Mouse (Mus musculus): ENCODE measurements around the gene Fam120a. TPM values are rescaled to one million over a fixed set of nuclear protein-coding genes. Genes with fewer than 3 reads are reported as not detected.

Fam120a gene
- total RNA-seq, 2 experiments from 2014 or later: 112 to 113 TPM

DNA sequence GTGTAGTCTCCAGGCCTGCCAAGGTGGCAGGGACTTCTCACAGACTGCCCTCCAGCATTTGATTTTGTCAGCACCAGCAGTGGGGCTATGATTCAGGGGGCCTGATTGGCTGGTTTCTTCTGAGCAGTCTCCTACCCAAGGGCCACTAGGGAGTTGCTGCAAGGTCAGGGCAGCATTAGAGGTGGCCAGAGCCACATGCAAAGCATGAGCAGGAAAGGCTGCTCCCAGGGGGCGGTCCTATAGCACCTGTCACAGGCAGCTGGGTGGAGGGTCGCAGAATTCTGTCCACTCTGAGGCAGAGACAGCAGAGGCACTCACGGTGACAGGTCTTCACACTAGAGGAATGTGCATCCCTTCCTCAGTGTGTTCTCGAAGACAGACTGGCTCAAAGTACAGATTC is 109.0 kb downstream of the Fam120a start:
- no peak for DNase-seq (ENCODE audit: low spot score in 2 of 2)

DNA sequence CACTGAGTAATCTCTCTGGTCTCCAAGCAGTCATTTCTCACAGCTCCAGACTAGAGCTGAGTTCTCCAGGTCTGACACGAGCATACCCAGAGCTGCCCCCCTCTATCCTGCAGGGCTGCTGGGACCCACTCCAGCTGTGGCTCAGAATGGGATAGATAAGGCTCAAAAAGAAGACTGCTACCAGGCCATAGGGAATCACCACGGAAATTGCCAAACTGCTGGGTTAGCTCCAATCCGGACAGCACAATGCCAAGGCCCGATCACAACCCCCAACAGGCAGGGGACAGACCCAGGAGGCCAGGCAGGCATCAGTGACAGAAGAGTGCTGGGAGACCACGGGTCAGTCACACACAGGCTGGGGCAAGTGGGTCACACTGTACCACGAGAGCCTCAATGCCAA is 109.8 kb downstream of the Fam120a start:
- no peak for DNase-seq (ENCODE audit: low spot score in 2 of 2)

DNA sequence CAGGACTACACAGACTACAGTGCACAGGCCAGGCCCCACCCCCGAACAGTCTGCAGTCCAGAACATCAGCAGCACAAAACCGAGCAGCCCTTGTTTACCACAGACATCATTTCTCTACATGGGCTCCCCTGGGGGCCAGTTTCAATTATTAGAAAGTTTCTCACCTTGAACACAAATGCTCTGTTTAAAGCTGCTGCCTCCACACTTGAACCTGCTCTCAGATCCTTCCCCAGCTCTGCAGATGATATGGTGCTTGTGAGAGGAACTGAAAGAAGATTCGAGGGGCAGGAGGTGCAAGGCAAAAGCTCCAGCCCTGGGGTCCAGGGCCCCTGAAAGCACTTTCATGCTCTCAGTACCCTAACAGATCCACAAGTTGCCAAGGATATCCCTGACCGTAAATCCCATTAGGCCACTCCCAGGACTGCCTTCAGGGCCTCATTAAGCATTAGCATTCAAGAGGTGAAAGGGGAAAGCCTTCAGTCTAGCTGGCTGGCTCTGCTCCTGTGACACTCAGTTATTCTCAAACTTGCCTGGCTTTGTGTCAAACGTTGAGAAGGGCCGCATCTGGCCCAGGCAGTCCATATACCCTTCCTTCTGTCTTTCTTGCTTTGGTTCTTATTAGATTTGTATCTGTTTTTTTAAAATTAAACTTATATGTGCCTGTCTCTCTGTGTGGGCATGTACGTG is 110.4 kb downstream of the Fam120a start:
- no peak for DNase-seq (ENCODE audit: low spot score in 2 of 2)

DNA sequence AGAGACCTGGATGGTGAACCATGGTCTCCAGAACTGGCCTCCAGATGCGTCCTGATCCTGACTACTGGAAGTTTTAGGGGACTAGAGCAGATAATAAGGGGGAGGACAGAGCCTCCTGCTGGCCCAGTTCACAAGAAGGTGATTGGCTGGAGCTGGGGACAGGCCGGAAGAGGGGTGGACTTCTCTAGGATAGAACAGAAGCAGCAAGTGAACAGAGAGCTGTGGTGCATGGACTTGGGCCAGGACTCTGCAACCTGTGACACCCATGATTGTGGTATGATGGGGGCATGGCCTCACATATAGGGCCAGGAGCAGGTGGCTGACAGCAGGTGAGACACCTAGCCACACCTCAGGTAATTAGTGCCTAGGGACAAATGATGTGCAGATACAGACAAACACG is 113.9 kb downstream of the Fam120a start:
- no peak for DNase-seq (ENCODE audit: low spot score in 2 of 2)

DNA sequence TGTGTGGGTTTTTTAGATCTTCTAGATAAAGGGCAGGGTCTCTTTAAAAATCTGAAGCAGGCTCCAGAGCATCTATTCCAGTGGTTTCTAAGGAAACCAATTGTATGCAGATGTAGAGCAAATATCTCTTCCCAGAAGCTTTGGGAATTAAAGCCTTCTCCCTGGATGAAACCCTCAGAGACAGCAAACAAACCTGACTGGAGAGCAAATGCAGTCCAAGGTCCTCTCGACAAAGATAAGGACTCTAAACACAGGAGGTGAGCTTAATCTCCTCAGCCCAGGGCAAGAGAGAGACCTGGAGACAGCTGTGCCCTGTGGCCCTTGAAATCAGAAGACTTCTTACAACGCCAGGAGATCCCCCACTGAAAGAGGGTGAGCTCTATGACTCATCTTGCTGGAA is 114.3 kb downstream of the Fam120a start:
- no peak for DNase-seq (ENCODE audit: low spot score in 2 of 2)

DNA sequence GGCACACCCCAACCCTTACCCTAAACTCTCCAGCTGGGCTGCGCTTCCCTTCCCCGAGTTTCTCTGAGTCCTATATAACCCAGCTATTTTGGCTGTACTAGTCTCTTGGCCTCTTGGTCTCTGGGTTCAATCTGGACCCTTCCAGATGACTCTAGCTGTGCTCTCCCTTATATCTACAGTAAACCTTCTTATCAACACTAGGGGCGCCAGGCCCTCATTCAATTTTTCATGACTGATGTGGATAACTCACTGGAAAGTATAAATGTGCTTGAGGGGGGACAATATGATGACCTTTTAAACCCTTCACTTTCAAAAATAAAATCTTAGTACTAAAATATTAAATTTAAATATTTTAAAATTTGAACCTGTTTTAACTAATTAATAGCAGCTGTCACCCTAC is 115.0 kb downstream of the Fam120a start:
- DNase-seq (ENCODE audit: low spot score in 2 of 2): no peak

DNA sequence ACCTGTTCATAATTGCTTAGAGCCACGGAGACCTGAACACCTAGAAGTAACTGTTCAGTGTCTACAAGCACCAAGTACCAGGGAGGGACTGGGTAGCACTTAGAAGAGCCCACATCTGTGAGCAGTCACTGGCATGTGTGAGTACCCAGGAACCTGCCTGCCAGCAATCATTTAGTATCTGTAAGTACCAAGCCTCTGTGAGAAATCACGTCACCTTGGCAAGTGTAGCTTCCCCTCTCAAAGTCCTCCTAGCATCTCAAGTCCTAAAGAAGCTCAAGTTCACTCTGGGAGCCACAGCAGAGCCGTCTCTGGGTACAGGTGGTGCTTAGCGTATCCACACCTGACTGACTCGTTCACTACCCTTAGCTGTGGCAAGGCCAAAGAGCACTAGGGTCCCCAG is 116.1 kb downstream of the Fam120a start:
- no peak for DNase-seq (ENCODE audit: low spot score in 2 of 2)

DNA sequence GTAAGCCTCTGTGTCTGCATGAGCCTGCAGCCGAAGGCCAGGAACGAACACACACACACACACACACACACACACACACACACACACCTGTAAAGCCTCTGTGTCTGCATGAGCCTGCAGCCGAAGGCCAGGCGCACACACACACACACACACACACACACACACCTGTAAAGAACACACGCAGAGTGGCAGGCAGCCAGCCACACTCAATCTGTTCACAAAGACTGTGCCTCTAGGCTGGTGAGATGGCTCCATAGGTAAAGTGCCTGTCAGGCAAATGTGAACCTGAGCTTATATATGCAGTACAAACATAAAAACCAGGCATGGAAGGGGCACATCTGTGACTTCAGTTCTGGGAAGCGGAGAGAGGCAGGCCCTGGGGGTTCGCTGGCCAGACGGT is 117.0 kb downstream of the Fam120a start:
- DNase-seq (ENCODE audit: low spot score in 2 of 2): no peak

DNA sequence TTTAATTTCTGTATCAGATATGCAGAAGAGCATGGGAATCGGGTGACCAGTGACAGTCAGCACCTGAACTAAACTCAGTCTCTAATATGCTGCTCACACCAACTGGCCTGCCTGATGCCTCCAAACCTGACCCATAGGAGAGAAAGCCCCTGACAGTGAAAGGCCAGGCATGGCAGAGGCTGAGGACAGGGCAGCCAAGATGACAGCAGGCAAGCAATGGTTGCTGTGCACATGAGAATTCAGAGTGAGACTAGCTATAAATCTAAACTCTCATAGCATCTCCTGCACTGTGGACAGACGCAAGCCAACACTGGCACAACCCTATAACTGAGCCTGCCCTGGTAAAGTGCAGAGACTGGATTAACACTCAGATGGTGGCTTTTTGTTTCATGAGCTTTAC is 117.5 kb downstream of the Fam120a start:
- no peak for DNase-seq (ENCODE audit: low spot score in 2 of 2)

DNA sequence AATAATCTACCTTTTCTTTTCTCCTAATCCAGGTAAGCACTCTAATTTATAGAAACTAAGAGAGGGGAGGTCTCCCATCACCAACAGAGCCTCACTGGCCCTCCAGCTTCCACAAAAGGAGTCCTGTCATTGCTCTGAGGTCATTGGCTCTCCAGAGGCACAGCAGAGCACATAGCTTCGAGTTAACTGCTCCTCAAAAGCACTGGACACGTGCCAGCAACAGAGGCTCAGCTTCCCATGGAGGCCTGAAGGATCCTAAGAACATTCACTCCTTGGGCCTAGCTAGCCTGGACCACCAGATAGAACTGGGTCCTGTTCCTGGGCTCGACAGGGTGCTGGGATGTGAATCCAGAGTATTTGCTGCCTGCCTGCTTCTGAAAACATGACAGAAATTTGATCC is 118.7 kb downstream of the Fam120a start:
- DNase-seq (ENCODE audit: low spot score in 2 of 2): no peak

DNA sequence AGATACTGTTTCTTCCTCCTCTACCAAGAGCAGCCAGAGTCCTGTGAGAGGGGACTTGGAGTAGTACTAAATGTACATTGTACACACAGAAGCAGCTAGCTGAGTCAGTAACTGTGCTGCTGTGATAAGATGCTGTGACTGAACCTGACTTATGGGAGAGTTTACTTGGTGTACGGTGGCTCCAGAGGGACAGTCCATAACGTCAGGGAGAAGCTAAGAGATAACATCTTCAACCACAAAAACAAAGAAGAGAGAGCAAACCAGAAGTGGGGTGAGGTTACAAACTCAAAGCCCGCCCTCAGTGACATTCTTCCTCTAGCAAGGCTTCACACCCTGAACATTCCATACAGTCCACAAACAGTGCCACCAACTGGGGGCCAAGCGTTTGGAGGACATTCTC is 122.5 kb downstream of the Fam120a start:
- no peak for DNase-seq (ENCODE audit: low spot score in 2 of 2)

DNA sequence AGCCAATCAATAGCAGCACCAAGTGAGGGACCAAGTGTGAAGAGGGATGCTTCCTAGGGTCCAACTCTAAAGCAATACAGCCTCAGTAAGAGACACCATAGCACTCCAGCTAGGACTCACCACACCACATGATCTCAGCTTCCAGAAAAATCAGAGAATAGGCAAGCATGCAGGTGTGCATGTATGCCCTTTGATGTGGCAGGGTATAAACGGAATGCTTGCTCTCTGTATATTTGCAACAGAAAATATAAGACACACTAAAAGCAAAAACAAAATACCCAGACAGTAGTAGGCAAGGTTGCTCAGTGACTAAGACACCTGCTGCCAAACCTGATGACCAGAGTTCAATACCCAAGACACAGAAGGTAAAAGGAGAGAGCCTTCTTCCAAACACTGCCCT is 124.3 kb downstream of the Fam120a start:
- no peak for DNase-seq (ENCODE audit: low spot score in 2 of 2)

DNA sequence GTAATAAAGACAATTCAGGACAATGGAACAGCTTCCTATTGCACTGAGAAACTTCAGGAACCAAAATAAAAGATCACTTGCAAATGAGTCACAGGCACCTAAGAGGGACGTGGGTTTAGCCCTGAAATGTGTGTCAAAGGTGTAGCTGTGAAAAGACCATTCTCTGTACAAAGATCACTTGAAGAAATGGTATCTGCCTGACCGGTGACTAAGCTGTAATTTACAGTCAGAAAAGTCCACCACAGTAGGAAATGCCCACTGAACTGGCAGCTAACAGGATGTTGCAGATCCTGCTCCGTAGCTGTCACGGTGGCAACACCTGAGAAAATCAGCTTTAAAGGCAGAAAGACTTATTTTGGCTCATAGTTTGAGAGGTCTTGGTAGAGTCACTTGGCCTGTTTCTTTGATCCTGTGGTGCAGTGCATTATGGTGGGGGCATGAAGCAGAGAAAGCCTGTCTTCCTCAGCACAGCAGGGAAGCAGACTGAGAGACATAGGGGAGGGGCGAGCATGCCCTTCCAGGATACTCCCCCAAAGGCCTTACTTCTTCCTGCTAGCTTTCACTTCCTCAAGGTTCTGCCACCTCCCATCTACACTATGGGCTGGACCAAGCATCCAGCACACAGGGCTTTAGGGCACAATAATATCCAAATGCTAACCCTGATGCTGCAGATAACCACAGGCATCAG is 125.8 kb downstream of the Fam120a start:
- no peak for DNase-seq (ENCODE audit: low spot score in 2 of 2)

DNA sequence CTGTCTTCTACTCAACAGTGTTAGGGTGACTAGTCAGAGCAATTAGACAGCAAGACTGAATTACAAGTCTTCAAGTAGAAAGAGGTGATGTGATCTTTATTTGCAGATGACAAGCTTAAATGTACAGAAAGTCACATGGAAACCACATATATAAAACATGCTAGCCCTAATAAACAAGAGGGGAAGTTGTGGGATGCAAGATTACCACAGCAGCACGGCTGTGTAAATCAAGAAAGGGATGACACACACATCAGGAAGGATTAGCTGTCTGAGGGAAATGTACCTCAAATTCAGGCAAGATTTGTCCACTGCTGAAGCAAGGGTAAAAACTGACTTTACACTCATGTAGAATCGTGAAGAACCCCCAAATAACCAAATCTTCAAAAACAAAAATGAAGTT is 129.5 kb downstream of the Fam120a start:
- DNase-seq (ENCODE audit: low spot score in 2 of 2): no peak

DNA sequence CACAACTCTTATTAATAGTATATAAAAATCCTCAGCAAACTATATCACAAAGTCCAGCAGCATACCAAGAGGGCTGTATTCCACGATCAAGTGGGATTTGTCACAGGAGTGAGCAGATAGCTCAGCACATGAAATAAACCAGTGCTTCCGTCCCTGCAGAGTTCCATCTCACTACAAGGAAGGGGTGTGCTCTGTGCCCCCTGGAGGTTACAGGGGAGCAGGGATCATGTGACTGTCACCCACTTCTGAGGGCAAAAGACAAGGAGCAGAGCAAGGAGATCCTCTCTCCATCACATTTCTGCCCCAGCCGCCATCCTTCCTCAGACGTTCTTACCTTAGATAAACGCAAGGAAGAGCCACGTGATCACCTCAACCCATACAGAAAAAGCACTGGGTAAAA is 130.3 kb downstream of the Fam120a start:
- no peak for DNase-seq (ENCODE audit: low spot score in 2 of 2)

DNA sequence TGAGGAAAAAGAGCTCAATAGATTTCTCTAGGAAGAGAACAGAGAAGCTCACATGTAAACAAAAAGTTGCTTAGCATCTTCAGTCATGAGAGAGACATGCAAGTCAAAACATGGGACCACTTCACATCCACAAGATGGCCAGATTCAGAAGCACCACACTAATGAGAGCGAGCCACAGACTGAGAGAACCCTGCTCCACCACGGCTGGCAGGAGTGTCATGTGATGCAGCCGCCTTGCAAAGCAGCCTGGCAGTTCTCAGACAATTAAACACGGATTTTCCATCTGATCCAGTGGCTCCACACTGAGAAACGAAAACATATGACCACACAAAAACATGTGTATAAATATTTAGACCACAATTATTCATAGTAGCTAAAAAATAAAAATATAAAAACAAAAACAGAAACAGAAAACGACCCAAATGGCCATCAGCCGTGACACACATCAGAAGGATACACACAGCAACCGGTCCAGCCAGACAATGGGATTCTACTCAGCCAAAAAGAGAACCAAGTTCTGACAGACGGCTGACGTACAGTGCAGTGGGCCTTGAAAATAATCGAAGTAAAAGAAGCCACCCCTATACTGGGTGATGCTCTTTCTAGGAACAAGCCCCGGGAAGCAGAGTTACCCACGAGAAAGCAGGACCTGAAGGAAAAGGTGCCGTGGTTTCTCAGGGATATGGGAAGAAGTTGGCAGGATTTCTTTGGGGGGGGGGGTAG is 137.1 kb downstream of the Fam120a start:
- DNase-seq (ENCODE audit: low spot score in 2 of 2): peak in 1 of 2 experiments; percentile 43

DNA sequence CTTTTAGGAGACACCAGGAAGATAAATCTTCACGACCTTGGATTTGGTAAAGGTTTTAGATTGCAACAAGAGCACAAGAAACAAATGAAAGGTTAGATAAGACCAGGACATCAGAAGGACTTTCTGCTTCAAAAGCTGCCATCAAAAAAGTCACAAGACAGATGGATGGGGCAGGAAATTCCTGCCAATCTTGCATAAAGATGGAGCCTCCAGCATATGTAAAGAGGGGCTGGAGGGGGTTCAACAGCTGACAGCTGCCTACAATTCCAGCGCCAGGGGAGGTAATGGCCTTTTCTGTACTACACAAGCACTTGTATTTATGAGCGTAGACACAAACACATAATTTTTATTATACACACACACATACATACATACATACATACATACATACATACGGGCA is 138.0 kb downstream of the Fam120a start:
- no peak for DNase-seq (ENCODE audit: low spot score in 2 of 2)

Other genes with a start within 250 kb of the Fam120a start
- 10 to 100 TPM; 41.0 to 41.7 TPM for gene Phf2, start 96.9 kb downstream of the Fam120a start, total RNA-seq (2021)
- gene Wnk2, start 180.0 kb upstream of the Fam120a start, total RNA-seq (2021): 100 to 1,000 TPM; 100 to 103 TPM
- gene Ninj1, start 219.5 kb upstream of the Fam120a start, total RNA-seq (2021): 10 to 100 TPM; 19.5 to 19.9 TPM
- gene Card19, start 248.0 kb upstream of the Fam120a start, total RNA-seq (2021): 10 to 100 TPM; 11.8 to 13.0 TPM

Data from layer of hippocampus, adult 18-20 months (tissue).